In the genomic region with DNA sequence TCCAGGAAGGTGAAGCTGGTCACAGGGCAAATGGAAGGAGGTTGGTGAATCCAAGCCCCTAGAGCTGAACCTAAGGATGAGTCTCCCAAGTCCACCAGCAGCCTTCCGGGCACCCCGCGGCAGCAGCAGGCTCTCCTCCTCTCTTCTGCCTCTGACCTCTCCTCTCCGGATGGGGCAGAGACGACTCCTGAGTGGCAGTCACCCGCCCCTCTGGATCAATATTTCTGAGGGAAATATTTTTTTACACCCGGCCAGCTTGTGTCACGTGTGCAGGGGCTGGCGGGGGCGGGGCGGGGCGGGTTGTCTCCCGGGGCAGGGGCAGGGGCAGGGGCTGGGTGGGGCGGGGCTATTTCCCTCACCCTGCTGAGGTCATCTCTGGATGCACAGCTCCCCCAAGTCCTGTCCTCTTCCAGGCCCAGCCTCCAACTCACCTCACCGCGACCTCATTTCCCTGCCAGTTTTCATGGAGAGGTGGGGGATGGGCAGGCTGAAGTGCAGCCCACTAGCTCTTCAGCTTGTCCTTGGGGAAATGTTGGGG, we compare ENCODE assay signal across 8 mouse cellular contexts. TPM values are rescaled to one million over a fixed set of nuclear protein-coding genes. Genes with fewer than 3 reads are reported as not detected.
DNase-seq lines count a peak whose midpoint lies in the region; ATAC-seq and TF ChIP-seq lines count a peak whose summit lies in the region.

No protein-coding gene starts in this region.

- no peak for TF ChIP-seq POLR2A in thymus, adult 2 months (IDR thresholded peaks at IDR 0.05; ENCODE audit: control insufficient read depth, extremely low read depth, insufficient read depth, low read length, poor library complexity)

- H3K4me1 ChIP-seq in heart, embryonic 12.5 days (replicated peaks) = peaks cover 10% of the 10 kb centered on the region; the same call in 1 of the 2 replicates
- H3K4me1 ChIP-seq in kidney, embryonic 15.5 days = peaks cover 29% of the 10 kb centered on the region
- peaks cover 13% of the 10 kb centered on the region for H3K4me1 ChIP-seq in midbrain, embryonic 10.5 days
- no peaks in the 10 kb centered on the region for H3K4me1 ChIP-seq in thymus, adult 2 months (replicated peaks; ENCODE audit: control insufficient read depth, insufficient read depth, low read length)

- 0 out of 2 replicates have a peak, but pooled peaks cover 4% of the 10 kb centered on the region for H3K9me3 ChIP-seq in heart, embryonic 12.5 days (replicated peaks)
- H3K9me3 ChIP-seq in kidney, embryonic 15.5 days (replicated peaks) = no peaks in the 10 kb centered on the region
- no peaks in the 10 kb centered on the region for H3K9me3 ChIP-seq in midbrain, embryonic 10.5 days (replicated peaks)

- H3K9ac ChIP-seq in heart, embryonic 12.5 days = 0 out of 2 replicates have a peak overlapping the region, but pooled peaks have one; percentile 26
- no peak overlapping the region for H3K9ac ChIP-seq in kidney, embryonic 15.5 days

- 4% methylated on average over 14 of the region's 16 CpGs for WGBS in heart, embryonic 12.5 days
- WGBS in kidney, embryonic 15.5 days = under 1% methylated on average over 16 of the region's 16 CpGs
- WGBS in midbrain, embryonic 10.5 days = 7% methylated on average over 15 of the region's 16 CpGs
- 34% methylated on average over 16 of the region's 16 CpGs for whole genome bisulfite sequencing in thymus, adult 2 months

- H3K27me3 ChIP-seq in heart, embryonic 12.5 days (replicated peaks) = peaks cover 18% of the 10 kb centered on the region; the same call in 1 of the 2 replicates
- H3K27me3 ChIP-seq in kidney, embryonic 15.5 days = no peaks in the 10 kb centered on the region
- no peaks in the 10 kb centered on the region for H3K27me3 ChIP-seq in midbrain, embryonic 10.5 days (ENCODE audit: low read depth, poor library complexity, severe bottlenecking)
- no peaks in the 10 kb centered on the region for H3K27me3 ChIP-seq in thymus, adult 2 months (ENCODE audit: control insufficient read depth, insufficient read depth, low read length)

- TF ChIP-seq CTCF in thymus, adult 2 months (IDR thresholded peaks at IDR 0.05; ENCODE audit: borderline replicate concordance, control insufficient read depth, extremely low read depth, insufficient read depth, low read length, poor library complexity) = no peak

- H3K36me3 ChIP-seq in heart, embryonic 12.5 days = no peaks in the 10 kb centered on the region
- H3K36me3 ChIP-seq in kidney, embryonic 15.5 days = no peaks in the 10 kb centered on the region
- no peaks in the 10 kb centered on the region for H3K36me3 ChIP-seq in midbrain, embryonic 10.5 days
- no peaks in the 10 kb centered on the region for H3K36me3 ChIP-seq in thymus, adult 2 months (ENCODE audit: control insufficient read depth, insufficient read depth, low read length)

- peak overlapping the region; percentile 69 for H3K4me2 ChIP-seq in heart, embryonic 12.5 days
- peak overlapping the region; percentile 60 for H3K4me2 ChIP-seq in kidney, embryonic 15.5 days

- peak overlapping the region; percentile 33 for H3K4me3 ChIP-seq in heart, embryonic 12.5 days
- peak overlapping the region; percentile 34 for H3K4me3 ChIP-seq in kidney, embryonic 15.5 days (replicated peaks)
- peak overlapping the region; percentile 44 for H3K4me3 ChIP-seq in midbrain, embryonic 10.5 days
- H3K4me3 ChIP-seq in thymus, adult 2 months (ENCODE audit: control insufficient read depth, insufficient read depth, low read length) = no peak overlapping the region

- no peak overlapping the region for H3K27ac ChIP-seq in heart, embryonic 12.5 days (ENCODE audit: poor library complexity, severe bottlenecking)
- peak overlapping the region; percentile 75 for H3K27ac ChIP-seq in kidney, embryonic 15.5 days
- peak overlapping the region; percentile 57 for H3K27ac ChIP-seq in midbrain, embryonic 10.5 days (replicated peaks)
- no peak overlapping the region for H3K27ac ChIP-seq in thymus, adult 2 months (ENCODE audit: control insufficient read depth, insufficient read depth, low read length)

- ATAC-seq in heart, embryonic 12.5 days (ENCODE audit: insufficient number of reproducible peaks, low FRiP score) = peak; percentile 77
- ATAC-seq in kidney, embryonic 15.5 days (replicated peaks; ENCODE audit: low FRiP score) = peak; percentile 85

- DNase-seq in urinary bladder, postnatal 4 days (ENCODE audit: low spot score in 2 of 2) = peak; percentile 41 to 66
- DNase-seq in urinary bladder, postnatal 10 days (ENCODE audit: low spot score) = no peak
- peak; percentile 50 for DNase-seq in midbrain, embryonic 10.5 days (ENCODE audit: low spot score)
- no peak for DNase-seq in thymus, adult 2 months
- DNase-seq in right cerebral cortex, postnatal 4 days = no peak
- DNase-seq in c-Kit-positive CD71-positive TER-119-positive erythroid progenitor cells, embryonic 14.5 days (ENCODE audit: low spot score) = no peak

RNA-seq across cellular contexts. Expression of gene Lrfn2, which starts 28.1 kb away (rescaled TPM):
- polyA plus RNA-seq in heart, embryonic 12.5 days (2016; fragmentation: Nextera tagmentation; extraction: Ambion mirVana) = 0.18 TPM in 1 of 2 replicates, not detected in the other
- 1.3 and 1.6 TPM in 2 replicates for polyA plus RNA-seq in kidney, embryonic 15.5 days (2015; fragmentation: Nextera tagmentation; extraction: Ambion mirVana)
- polyA plus RNA-seq in midbrain, embryonic 10.5 days (2016; fragmentation: Nextera tagmentation; extraction: Ambion mirVana) = 0.23 and 0.43 TPM in 2 replicates
- polyA plus RNA-seq in thymus, adult 2 months (2012; rRNA removed) = 0.29 and 0.49 TPM in 2 replicates

Comparison
In these comparisons a context has a peak if more than half of its experiments do, and no peak if none do; other contexts are left out.
1. DNase-seq: peak in urinary bladder, postnatal 4 days (2 of 2) and midbrain, embryonic 10.5 days (single experiment); none in urinary bladder, postnatal 10 days (single experiment), thymus, adult 2 months (single experiment), right cerebral cortex, postnatal 4 days (single experiment) and c-Kit-positive CD71-positive TER-119-positive erythroid progenitor cells, embryonic 14.5 days (single experiment).
2. H3K27ac ChIP-seq: peak in kidney, embryonic 15.5 days (single experiment) and midbrain, embryonic 10.5 days (single experiment); none in heart, embryonic 12.5 days (single experiment) and thymus, adult 2 months (single experiment).